ENCODE assay signal across 8 mouse cellular contexts in genomic region chr17:6547064-6547760, GRCm38 (mm10). TPM values are rescaled to one million over a fixed set of nuclear protein-coding genes. Genes with fewer than 3 reads are reported as not detected.
DNase-seq lines count a peak whose midpoint lies in the region; ATAC-seq lines count a peak whose summit lies in the region.
"Not testable (repeated sequence)": the region's sequence is repeated elsewhere in the genome, so short reads cannot be mapped to it uniquely, and the experiment has no call there.

No protein-coding gene starts in this region.

- H3K27me3 ChIP-seq in embryonic facial prominence, embryonic 12.5 days; forebrain, embryonic 13.5 days; hindbrain, embryonic 11.5 days (ENCODE audit: control insufficient read depth, insufficient read depth, low read length); hindbrain, embryonic 16.5 days (replicated peaks; ENCODE audit: control insufficient read depth, insufficient read depth, low read length); limb, embryonic 13.5 days; midbrain, embryonic 11.5 days (ENCODE audit: control insufficient read depth, insufficient read depth, low read length); midbrain, embryonic 16.5 days (ENCODE audit: control insufficient read depth, insufficient read depth, low read depth, low read length); neural tube, embryonic 14.5 days (ENCODE audit: control insufficient read depth, insufficient read depth, low read length): not testable (repeated sequence)

- peak; percentile 60; the same call in 1 of the 2 replicates for ATAC-seq in embryonic facial prominence, embryonic 12.5 days (ENCODE audit: insufficient number of reproducible peaks, insufficient read depth, low FRiP score, low TSS enrichment)
- ATAC-seq in forebrain, embryonic 13.5 days = peak; percentile 96
- peak; percentile 86 for ATAC-seq in hindbrain, embryonic 11.5 days (ENCODE audit: low FRiP score)
- ATAC-seq in hindbrain, embryonic 16.5 days = peak; percentile 80
- ATAC-seq in limb, embryonic 13.5 days (ENCODE audit: low FRiP score, low read depth) = peak; percentile 57; the same call in 1 of the 2 replicates
- ATAC-seq in midbrain, embryonic 11.5 days (ENCODE audit: low FRiP score) = peak; percentile 74
- peak; percentile 75 for ATAC-seq in midbrain, embryonic 16.5 days
- ATAC-seq in neural tube, embryonic 14.5 days (ENCODE audit: low read depth) = peak; percentile 90

- not testable (repeated sequence) for DNase-seq in hindbrain, embryonic 11.5 days (ENCODE audit: low spot score); midbrain, embryonic 11.5 days (ENCODE audit: low spot score, missing footprints)

- not testable (repeated sequence) for H3K36me3 ChIP-seq in embryonic facial prominence, embryonic 12.5 days; forebrain, embryonic 13.5 days (ENCODE audit: poor library complexity, severe bottlenecking); hindbrain, embryonic 11.5 days (ENCODE audit: control insufficient read depth, insufficient read depth, low read length); hindbrain, embryonic 16.5 days (ENCODE audit: control insufficient read depth, insufficient read depth, low read length); limb, embryonic 13.5 days; midbrain, embryonic 11.5 days (ENCODE audit: control insufficient read depth, insufficient read depth, low read length); midbrain, embryonic 16.5 days (ENCODE audit: control insufficient read depth, insufficient read depth, low read length); neural tube, embryonic 14.5 days (ENCODE audit: control insufficient read depth, insufficient read depth, low read length)

- not testable (repeated sequence) for H3K27ac ChIP-seq in embryonic facial prominence, embryonic 12.5 days; forebrain, embryonic 13.5 days; hindbrain, embryonic 11.5 days (ENCODE audit: low read depth, low read length); hindbrain, embryonic 16.5 days (ENCODE audit: low read depth, low read length); limb, embryonic 13.5 days; midbrain, embryonic 11.5 days (ENCODE audit: low read depth, low read length); midbrain, embryonic 16.5 days (ENCODE audit: low read length); neural tube, embryonic 14.5 days (ENCODE audit: low read depth, low read length)

- H3K4me1 ChIP-seq in embryonic facial prominence, embryonic 12.5 days; forebrain, embryonic 13.5 days; hindbrain, embryonic 11.5 days (replicated peaks; ENCODE audit: control insufficient read depth, insufficient read depth, low read length); hindbrain, embryonic 16.5 days (ENCODE audit: control insufficient read depth, insufficient read depth, low read depth, low read length); limb, embryonic 13.5 days; midbrain, embryonic 11.5 days (ENCODE audit: control insufficient read depth, insufficient read depth, low read length); midbrain, embryonic 16.5 days (ENCODE audit: control insufficient read depth, insufficient read depth, low read length); neural tube, embryonic 14.5 days (ENCODE audit: control insufficient read depth, insufficient read depth, low read length): not testable (repeated sequence)

- WGBS in embryonic facial prominence, embryonic 12.5 days = no CpG with 5 or more reads among the region's 8 CpGs
- WGBS in forebrain, embryonic 13.5 days = no CpG with 5 or more reads among the region's 8 CpGs
- no CpG with 5 or more reads among the region's 8 CpGs for WGBS in hindbrain, embryonic 11.5 days
- WGBS in hindbrain, embryonic 16.5 days = no CpG with 5 or more reads among the region's 8 CpGs
- no CpG with 5 or more reads among the region's 8 CpGs for WGBS in limb, embryonic 13.5 days
- no CpG with 5 or more reads among the region's 8 CpGs for WGBS in midbrain, embryonic 11.5 days
- no CpG with 5 or more reads among the region's 8 CpGs for WGBS in midbrain, embryonic 16.5 days
- no CpG with 5 or more reads among the region's 8 CpGs for WGBS in neural tube, embryonic 14.5 days

- not testable (repeated sequence) for H3K4me2 ChIP-seq in embryonic facial prominence, embryonic 12.5 days (replicated peaks); forebrain, embryonic 13.5 days; hindbrain, embryonic 11.5 days (replicated peaks; ENCODE audit: low read depth, low read length); hindbrain, embryonic 16.5 days (ENCODE audit: low read length); limb, embryonic 13.5 days (replicated peaks); midbrain, embryonic 11.5 days; midbrain, embryonic 16.5 days (ENCODE audit: low read length); neural tube, embryonic 14.5 days (ENCODE audit: low read depth, low read length)

- not testable (repeated sequence) for H3K9me3 ChIP-seq in embryonic facial prominence, embryonic 12.5 days; forebrain, embryonic 13.5 days (replicated peaks); hindbrain, embryonic 11.5 days (ENCODE audit: control insufficient read depth, low read length); hindbrain, embryonic 16.5 days (ENCODE audit: control insufficient read depth, low read length); limb, embryonic 13.5 days; midbrain, embryonic 11.5 days (ENCODE audit: control insufficient read depth, low read length); midbrain, embryonic 16.5 days (replicated peaks; ENCODE audit: control insufficient read depth, low read length, poor library complexity, severe bottlenecking); neural tube, embryonic 14.5 days (ENCODE audit: control insufficient read depth, low read length)

- H3K4me3 ChIP-seq in embryonic facial prominence, embryonic 12.5 days; forebrain, embryonic 13.5 days; hindbrain, embryonic 11.5 days (ENCODE audit: low read depth, low read length); hindbrain, embryonic 16.5 days (ENCODE audit: low read length); limb, embryonic 13.5 days; midbrain, embryonic 11.5 days (ENCODE audit: low read depth, low read length); midbrain, embryonic 16.5 days (ENCODE audit: low read depth, low read length); neural tube, embryonic 14.5 days (ENCODE audit: low read depth, low read length): not testable (repeated sequence)

- not testable (repeated sequence) for H3K9ac ChIP-seq in embryonic facial prominence, embryonic 12.5 days; forebrain, embryonic 13.5 days; hindbrain, embryonic 11.5 days (ENCODE audit: low read depth, low read length); hindbrain, embryonic 16.5 days (ENCODE audit: low read depth, low read length); limb, embryonic 13.5 days; midbrain, embryonic 11.5 days (ENCODE audit: low read length); midbrain, embryonic 16.5 days (ENCODE audit: low read depth, low read length); neural tube, embryonic 14.5 days (replicated peaks; ENCODE audit: low read depth, low read length)

RNA-seq across cellular contexts. Expression of gene Dynlt1c, which starts 54.3 kb away (rescaled TPM):
- polyA plus RNA-seq in embryonic facial prominence, embryonic 12.5 days (2016; fragmentation: Nextera tagmentation; extraction: Ambion mirVana) = 51.4 and 65.5 TPM in 2 replicates
- 62.5 and 66.8 TPM in 2 replicates for polyA plus RNA-seq in forebrain, embryonic 13.5 days (2015; fragmentation: Nextera tagmentation; extraction: Ambion mirVana)
- 30.7 and 41.5 TPM in 2 replicates for polyA plus RNA-seq in hindbrain, embryonic 11.5 days (2014; fragmentation: Nextera tagmentation; extraction: Ambion mirVana)
- 43.5 and 53.9 TPM in 2 replicates for polyA plus RNA-seq in hindbrain, embryonic 16.5 days (2015; fragmentation: Nextera tagmentation; extraction: Ambion mirVana)
- polyA plus RNA-seq in limb, embryonic 13.5 days (2015; fragmentation: Nextera tagmentation; extraction: Ambion mirVana) = 58.3 and 62.3 TPM in 2 replicates
- polyA plus RNA-seq in midbrain, embryonic 11.5 days (2014; fragmentation: Nextera tagmentation; extraction: Ambion mirVana) = 32.5 and 33.3 TPM in 2 replicates
- 61.5 and 73.2 TPM in 2 replicates for polyA plus RNA-seq in midbrain, embryonic 16.5 days (2015; fragmentation: Nextera tagmentation; extraction: Ambion mirVana)
- polyA plus RNA-seq in neural tube, embryonic 14.5 days (2014; fragmentation: Nextera tagmentation; extraction: Ambion mirVana) = 68.9 and 84.5 TPM in 2 replicates
